Mouse (Mus musculus) heart, embryonic 16.5 days (tissue): ENCODE results near the gene Ctbp1. TPM values are rescaled to one million over a fixed set of nuclear protein-coding genes. Genes with fewer than 3 reads are reported as not detected.
A peak's percentile ranks its signal among the peaks of the same experiment; 100 is the strongest.

Experiments used
- ATAC-seq: fragments of 200-750 bp; cut with Nextera tagmentation; replicated peaks from 2 replicates; pipeline ENCODE4 v1.8.0; 2017; ENCODE audit warnings: moderate number of reproducible peaks; ENCODE audit not compliant: insufficient read depth, low FRiP score; ENCODE audit errors: extremely low read depth
- H3K27ac ChIP-seq: fragments of 300-500 bp; sonication (generic); 2 replicates; pipeline ENCODE4 v1.5.1; 2014; ENCODE audit warnings: mild to moderate bottlenecking, low read length, control low read depth, moderate library complexity
- H3K27me3 ChIP-seq: fragments of 300-500 bp; sonication (generic); 2 replicates; pipeline ENCODE4 v1.6.1; 2014; ENCODE audit warnings: low read length, mixed read lengths; ENCODE audit not compliant: control insufficient read depth, insufficient read depth
- H3K36me3 ChIP-seq: fragments of 300-500 bp; sonication (generic); 2 replicates; pipeline ENCODE4 v1.6.1; 2014; ENCODE audit not compliant: control insufficient read depth, insufficient read depth
- H3K4me1 ChIP-seq: fragments of 300-500 bp; sonication (generic); 2 replicates; pipeline ENCODE4 v1.6.1; 2014; ENCODE audit warnings: low read length, mixed read lengths; ENCODE audit not compliant: control insufficient read depth, insufficient read depth
- H3K4me2 ChIP-seq: fragments of 300-500 bp; sonication (generic); 2 replicates; pipeline ENCODE4 v1.6.1; 2014; ENCODE audit warnings: low read depth, mild to moderate bottlenecking, control low read depth, low read length
- H3K4me3 ChIP-seq: fragments of 300-500 bp; sonication (generic); 2 replicates; pipeline ENCODE4 v1.5.1; 2014; ENCODE audit warnings: mild to moderate bottlenecking, control low read depth, low read length
- H3K9ac ChIP-seq: fragments of 300-500 bp; sonication (generic); 2 replicates; pipeline ENCODE4 v1.6.1; 2014; ENCODE audit warnings: low read length, control low read depth
- H3K9me3 ChIP-seq: fragments of 300-500 bp; sonication (generic); replicated peaks from 2 replicates; pipeline ENCODE4 v1.6.1; 2016; ENCODE audit warnings: low read length; ENCODE audit not compliant: control insufficient read depth
- WGBS: fragments of 180-500 bp; shearing (Covaris S2); extraction: QIAGEN DNeasy Blood & Tissue Kit; methylation state at CpG from one replicate; pipeline ENCODE4 v1.1.7; 2014; 5-methylcytosine and 5-hydroxymethylcytosine counted together
- polyA plus RNA-seq: library from polyadenylated mRNA; unstranded; fragments of >200 nt; fragmentation: Nextera tagmentation; extraction: Ambion mirVana; gene quantifications from 2 replicates; pipeline ENCODE4 v1.2.1, GENCODE M21; 2015

Ctbp1 gene
- polyA plus RNA-seq = 228 and 234 TPM in 2 replicates

GRCm38 (mm10) chr5:33274953-33275454, at the start of gene Ctbp1:
Gene Ctbp1 (minus strand): TSS chr5:33274994.
- H3K4me3 ChIP-seq = peak within 1 kb of the TSS; percentile 94
- peak; percentile 89 for ATAC-seq
- H3K36me3 ChIP-seq = no peaks in the 10 kb centered on the region
- H3K4me1 ChIP-seq = peaks cover 35% of the 10 kb centered on the region
- WGBS = under 1% methylated on average over 38 of the region's 57 CpGs
- no peaks in the 10 kb centered on the region for H3K9me3 ChIP-seq
- H3K27me3 ChIP-seq = no peaks in the 10 kb centered on the region
- peak within 1 kb of the TSS; percentile 74 for H3K4me2 ChIP-seq
- peak within 1 kb of the TSS; percentile 98 for H3K9ac ChIP-seq
- peak within 1 kb of the TSS; percentile 98 for H3K27ac ChIP-seq

- no peak overlapping the region for H3K9ac ChIP-seq
- H3K36me3 ChIP-seq = no peaks in the 10 kb centered on the region
- no peaks in the 10 kb centered on the region for H3K4me1 ChIP-seq
- no peaks in the 10 kb centered on the region for H3K27me3 ChIP-seq
- no peak overlapping the region for H3K4me3 ChIP-seq
- ATAC-seq = no peak
- 53% methylated on average over 2 of the region's 2 CpGs for WGBS
- peaks cover 3% of the 10 kb centered on the region for H3K9me3 ChIP-seq
- no peak overlapping the region for H3K4me2 ChIP-seq
- H3K27ac ChIP-seq = no peak overlapping the region
These were observed 49.7 kb upstream of the Ctbp1 start for GRCm38 (mm10) chr5:33324491-33324890.

DNA sequence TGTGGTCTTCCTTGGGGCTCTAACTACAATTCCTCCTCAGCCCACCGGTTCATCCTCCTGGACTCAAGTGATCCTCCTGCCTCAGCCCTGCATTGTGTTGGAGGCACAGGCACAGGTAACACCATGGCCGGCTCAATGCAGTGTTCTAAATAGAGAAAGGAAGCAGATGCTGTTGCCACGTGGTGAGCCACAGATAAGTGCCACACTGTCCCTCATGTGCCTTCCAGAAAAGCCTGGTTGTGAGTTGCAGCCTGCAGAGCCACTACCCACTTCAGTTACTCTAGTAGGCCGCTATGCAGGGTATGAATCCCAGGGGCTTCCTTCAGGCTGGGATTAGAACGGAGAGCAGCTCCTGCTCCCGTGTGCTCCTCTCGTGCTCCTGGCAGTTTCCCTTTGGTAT, 37.4 kb upstream of the Ctbp1 start:
- no peak overlapping the region for H3K4me3 ChIP-seq
- H3K9ac ChIP-seq = no peak overlapping the region
- H3K36me3 ChIP-seq = no peaks in the 10 kb centered on the region
- no peak overlapping the region for H3K27ac ChIP-seq
- WGBS = 69% methylated on average over 7 of the region's 7 CpGs
- no peaks in the 10 kb centered on the region for H3K4me1 ChIP-seq
- H3K27me3 ChIP-seq = no peaks in the 10 kb centered on the region
- ATAC-seq = no peak
- H3K9me3 ChIP-seq = no peaks in the 10 kb centered on the region
- no peak overlapping the region for H3K4me2 ChIP-seq

DNA sequence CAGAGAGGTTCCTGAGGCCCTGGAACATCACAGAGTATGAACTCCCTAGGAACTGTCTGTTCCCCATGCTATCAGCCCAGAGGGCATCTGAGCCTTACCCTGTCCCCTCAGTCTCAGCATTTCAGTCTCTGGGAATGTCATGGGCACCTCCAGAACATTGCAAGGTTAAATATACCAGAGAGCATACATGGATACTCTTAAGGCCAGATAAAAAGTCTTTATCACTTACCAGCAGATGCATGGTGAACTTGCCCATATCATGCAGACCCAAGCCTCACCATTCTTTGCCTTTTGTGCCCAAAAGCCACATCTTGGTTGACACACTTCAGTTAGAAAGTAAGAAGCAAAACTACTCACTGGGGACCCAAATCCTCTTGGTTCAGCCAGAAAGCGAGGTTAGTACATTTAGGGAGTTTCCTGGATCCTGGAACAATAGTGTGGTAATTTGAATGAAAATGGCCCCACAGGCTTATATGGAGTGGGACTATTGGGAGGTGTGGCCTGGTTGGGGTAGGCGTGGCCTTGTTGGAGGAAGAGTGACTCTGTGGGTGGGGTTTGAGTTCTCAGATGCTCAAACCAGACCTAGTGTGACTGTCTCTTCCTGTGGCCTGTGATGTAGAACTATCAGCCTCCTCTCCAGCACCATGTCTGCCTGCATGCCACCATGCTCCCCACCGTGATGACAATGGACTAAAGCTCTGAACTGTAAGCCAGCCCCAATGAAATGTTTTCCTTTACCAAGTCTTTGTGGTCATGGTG, 36.1 kb upstream of the Ctbp1 start:
- H3K27me3 ChIP-seq = no peaks in the 10 kb centered on the region
- no peak overlapping the region for H3K9ac ChIP-seq
- H3K4me2 ChIP-seq = no peak overlapping the region
- H3K4me3 ChIP-seq = no peak overlapping the region
- H3K4me1 ChIP-seq = no peaks in the 10 kb centered on the region
- no peaks in the 10 kb centered on the region for H3K36me3 ChIP-seq
- no peak overlapping the region for H3K27ac ChIP-seq
- no peaks in the 10 kb centered on the region for H3K9me3 ChIP-seq
- WGBS = 77% methylated on average over 3 of the region's 3 CpGs
- ATAC-seq = no peak

DNA sequence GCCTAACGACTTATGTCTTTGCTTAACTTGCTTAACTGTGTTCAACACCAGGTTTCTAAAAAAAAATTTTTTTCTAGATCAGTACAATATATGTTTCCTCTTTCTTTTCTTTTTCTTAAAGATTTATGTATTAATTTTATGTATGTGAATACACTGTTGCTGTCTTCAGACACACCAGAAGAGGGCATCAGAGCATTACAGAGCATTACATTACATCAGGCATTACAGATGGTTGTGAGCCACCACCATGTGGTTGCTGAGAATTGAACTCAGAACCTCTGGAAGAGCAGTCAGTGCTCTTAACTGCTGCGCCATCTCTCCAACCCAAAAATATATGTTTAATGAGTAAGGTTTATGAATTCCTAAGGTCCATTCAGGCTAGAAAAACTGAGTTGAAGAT, 27.0 kb upstream of the Ctbp1 start:
- no peaks in the 10 kb centered on the region for H3K36me3 ChIP-seq
- no peak overlapping the region for H3K27ac ChIP-seq
- no peaks in the 10 kb centered on the region for H3K27me3 ChIP-seq
- no peak for ATAC-seq
- no peaks in the 10 kb centered on the region for H3K9me3 ChIP-seq
- H3K4me1 ChIP-seq = no peaks in the 10 kb centered on the region
- no peak overlapping the region for H3K4me3 ChIP-seq
- H3K9ac ChIP-seq = no peak overlapping the region
- 70% methylated on average over 2 of the region's 2 CpGs for WGBS
- no peak overlapping the region for H3K4me2 ChIP-seq

GRCm38 (mm10) chr5:33297164-33297563, 22.4 kb upstream of the Ctbp1 start:
- no peak for ATAC-seq
- Histone ChIP-seq H3K4me1 (no peaks in the 10 kb centered on the region), H3K4me3 (no peak overlapping the region), H3K9ac (no peak overlapping the region), H3K27me3 (no peaks in the 10 kb centered on the region), H3K4me2 (no peak overlapping the region), H3K9me3 (no peaks in the 10 kb centered on the region), H3K27ac (no peak overlapping the region), H3K36me3 (no peaks in the 10 kb centered on the region)
- 68% methylated on average over 6 of the region's 6 CpGs for WGBS

DNA sequence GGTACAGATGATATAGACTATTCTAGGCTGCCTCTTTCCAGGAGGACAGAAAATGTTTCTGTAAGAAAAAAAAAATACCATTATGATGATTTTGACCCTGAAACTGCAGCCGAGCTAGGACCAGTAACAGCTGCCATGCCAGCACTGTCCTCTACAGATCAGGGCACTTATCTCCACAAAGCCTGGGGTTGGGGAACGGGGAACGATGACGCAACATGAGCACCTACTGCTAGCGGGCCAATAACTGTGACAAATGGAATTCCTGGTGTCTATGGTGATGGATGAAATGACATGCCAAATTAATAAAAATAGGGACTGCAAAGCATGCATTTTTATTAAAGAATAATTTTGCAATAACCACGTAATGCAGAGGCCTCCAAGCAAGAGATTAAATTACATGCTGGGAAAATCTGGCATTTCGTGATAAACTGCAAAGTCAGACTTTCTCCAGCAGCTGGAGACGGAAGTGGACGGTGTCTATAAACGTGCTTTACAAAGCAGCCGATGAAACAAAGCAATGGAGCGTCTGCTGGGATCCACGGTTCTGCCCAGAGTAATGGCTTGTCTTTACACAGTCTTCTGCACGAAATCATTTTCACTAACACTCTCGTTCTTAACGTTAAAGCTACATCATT, 19.1 kb upstream of the Ctbp1 start:
- Histone ChIP-seq H3K4me2 (no peak overlapping the region), H3K9me3 (no peaks in the 10 kb centered on the region), H3K27me3 (no peaks in the 10 kb centered on the region), H3K4me1 (no peaks in the 10 kb centered on the region), H3K9ac (no peak overlapping the region), H3K4me3 (no peak overlapping the region), H3K36me3 (no peaks in the 10 kb centered on the region), H3K27ac (no peak overlapping the region)
- WGBS = 43% methylated on average over 16 of the region's 16 CpGs
- no peak for ATAC-seq

DNA sequence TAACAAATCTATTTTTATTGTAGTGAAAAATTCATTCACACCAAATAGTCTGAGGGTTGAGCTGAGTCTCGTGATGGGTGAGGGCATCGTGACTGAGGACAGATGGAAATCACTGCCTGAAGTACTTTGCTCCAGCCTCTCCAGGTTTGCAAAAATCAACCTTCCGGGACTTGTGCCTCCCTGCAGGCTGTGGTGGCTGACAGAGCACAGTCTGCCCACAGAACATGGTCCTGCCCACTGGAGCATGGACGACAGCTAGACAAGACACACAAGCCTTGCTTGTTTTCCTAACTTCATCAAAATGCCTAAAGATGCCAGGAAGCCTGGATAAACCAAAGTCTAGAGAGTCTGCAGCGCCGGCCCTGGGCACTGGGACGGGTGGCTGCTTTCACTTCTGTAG, 9.2 kb upstream of the Ctbp1 start:
- no peak overlapping the region for H3K4me3 ChIP-seq
- 68% methylated on average over 7 of the region's 7 CpGs for WGBS
- no peaks in the 10 kb centered on the region for H3K36me3 ChIP-seq
- H3K4me1 ChIP-seq = no peaks in the 10 kb centered on the region
- H3K9me3 ChIP-seq = no peaks in the 10 kb centered on the region
- no peak overlapping the region for H3K4me2 ChIP-seq
- no peak for ATAC-seq
- H3K27me3 ChIP-seq = no peaks in the 10 kb centered on the region
- no peak overlapping the region for H3K27ac ChIP-seq
- no peak overlapping the region for H3K9ac ChIP-seq

GRCm38 (mm10) chr5:33281428-33281827, 6.6 kb upstream of the Ctbp1 start:
- no peaks in the 10 kb centered on the region for H3K27me3 ChIP-seq
- H3K4me3 ChIP-seq = no peak overlapping the region
- H3K36me3 ChIP-seq = no peaks in the 10 kb centered on the region
- H3K27ac ChIP-seq = no peak overlapping the region
- no peak for ATAC-seq
- no peaks in the 10 kb centered on the region for H3K9me3 ChIP-seq
- no peak overlapping the region for H3K4me2 ChIP-seq
- H3K9ac ChIP-seq = no peak overlapping the region
- 62% methylated on average over 1 of the region's 1 CpGs for WGBS
- H3K4me1 ChIP-seq = no peaks in the 10 kb centered on the region
